ENCODE assay signal across 9 mouse cellular contexts in the genomic region with DNA sequence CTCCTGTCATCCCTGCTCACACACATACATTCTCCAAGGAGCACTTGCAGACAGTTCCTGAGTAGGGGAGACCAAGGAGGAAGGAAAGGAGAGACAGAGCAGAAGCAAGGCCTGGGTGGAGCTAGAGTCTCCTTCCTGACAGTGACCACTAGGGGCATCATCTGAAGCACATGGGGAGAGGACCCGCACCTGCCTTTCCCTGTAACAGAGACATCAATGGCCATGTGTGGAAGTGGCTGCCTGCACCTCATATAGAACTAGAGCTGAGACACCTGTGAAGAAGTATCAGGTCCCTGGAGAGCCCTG.
A peak's percentile ranks its signal among the peaks of the same experiment; 100 is the strongest.
DNase-seq lines count a peak whose midpoint lies in the region; ATAC-seq and TF ChIP-seq lines count a peak whose summit lies in the region.
"Had no signal": no experiment of that assay in that cellular context is flagged by ENCODE, and none has a peak within 500 bp of the region (broad histone marks: within the 10 kb centered on the region; RNA-seq: fewer than 3 reads in every experiment).

No protein-coding gene starts in this region.

- H3K9ac ChIP-seq in hindbrain, embryonic 11.5 days (ENCODE audit: low read depth, low read length) = no peak overlapping the region
- H3K9ac ChIP-seq in hindbrain, embryonic 12.5 days = no peak overlapping the region

- no peaks in the 10 kb centered on the region for H3K36me3 ChIP-seq in hindbrain, embryonic 11.5 days (ENCODE audit: control insufficient read depth, insufficient read depth, low read length)
- H3K36me3 ChIP-seq in hindbrain, embryonic 12.5 days = no peaks in the 10 kb centered on the region
- peaks cover 29% of the 10 kb centered on the region; the same call in 1 of the 2 replicates for H3K36me3 ChIP-seq in E14TG2a.4 (ENCODE audit: insufficient read depth, low read length)

- WGBS in hindbrain, embryonic 11.5 days = 36% methylated on average over 1 of the region's 1 CpGs
- 35% methylated on average over 1 of the region's 1 CpGs for WGBS in hindbrain, embryonic 12.5 days

- H3K27ac ChIP-seq in hindbrain, embryonic 11.5 days (ENCODE audit: low read depth, low read length) = no peak overlapping the region
- no peak overlapping the region for H3K27ac ChIP-seq in hindbrain, embryonic 12.5 days

- no peaks in the 10 kb centered on the region for H3K4me1 ChIP-seq in hindbrain, embryonic 11.5 days (replicated peaks; ENCODE audit: control insufficient read depth, insufficient read depth, low read length)
- H3K4me1 ChIP-seq in hindbrain, embryonic 12.5 days = no peaks in the 10 kb centered on the region; the same call in 1 of the 2 replicates
- H3K4me1 ChIP-seq in E14TG2a.4 (replicated peaks; ENCODE audit: low read depth, low read length) = peaks cover 19% of the 10 kb centered on the region

- ATAC-seq in hindbrain, embryonic 11.5 days (ENCODE audit: low FRiP score) = no peak
- no peak for ATAC-seq in hindbrain, embryonic 12.5 days (ENCODE audit: low FRiP score)
- ATAC-seq: forebrain, embryonic 16.5 days had no signal

- peak; percentile 44 for TF ChIP-seq CTCF in E14TG2a.4 (conservative IDR thresholded peaks at IDR 0.05; ENCODE audit: low read length)

- no peak overlapping the region for H3K4me2 ChIP-seq in hindbrain, embryonic 11.5 days (replicated peaks; ENCODE audit: low read depth, low read length)
- no peak overlapping the region for H3K4me2 ChIP-seq in hindbrain, embryonic 12.5 days (replicated peaks)

- no peak overlapping the region for H3K4me3 ChIP-seq in hindbrain, embryonic 11.5 days (ENCODE audit: low read depth, low read length)
- H3K4me3 ChIP-seq in hindbrain, embryonic 12.5 days = no peak overlapping the region
- no peak overlapping the region for H3K4me3 ChIP-seq in E14TG2a.4 (replicated peaks; ENCODE audit: low read length)

- DNase-seq in hindbrain, embryonic 11.5 days (ENCODE audit: low spot score) = peak; percentile 16
- peak; percentile 34 for DNase-seq in embryo, embryonic 10.5 days (ENCODE audit: low spot score)
- peak; percentile 21 for DNase-seq in mesoderm, embryonic 11.5 days (ENCODE audit: low read depth, low spot score)
- no peak for DNase-seq in urinary bladder, postnatal 14 days (ENCODE audit: low spot score)
- DNase-seq in ovary, adult 18-20 months (ENCODE audit: low spot score) = no peak
- DNase-seq in layer of hippocampus, adult 11-12 months (ENCODE audit: low spot score) = no peak

- no peaks in the 10 kb centered on the region for H3K9me3 ChIP-seq in hindbrain, embryonic 11.5 days (ENCODE audit: control insufficient read depth, low read length)
- no peaks in the 10 kb centered on the region for H3K9me3 ChIP-seq in hindbrain, embryonic 12.5 days (replicated peaks)
- peaks cover 3% of the 10 kb centered on the region; the same call in 1 of the 2 replicates for H3K9me3 ChIP-seq in E14TG2a.4 (ENCODE audit: low read length)

- no peaks in the 10 kb centered on the region for H3K27me3 ChIP-seq in hindbrain, embryonic 11.5 days (ENCODE audit: control insufficient read depth, insufficient read depth, low read length)
- H3K27me3 ChIP-seq in hindbrain, embryonic 12.5 days = no peaks in the 10 kb centered on the region
- no peaks in the 10 kb centered on the region for H3K27me3 ChIP-seq in E14TG2a.4 (ENCODE audit: insufficient read depth, low read length)

Comparison
In these comparisons a context has a peak if more than half of its experiments do, and no peak if none do; other contexts are left out.
1. DNase-seq: peak in hindbrain, embryonic 11.5 days (single experiment), embryo, embryonic 10.5 days (single experiment) and mesoderm, embryonic 11.5 days (single experiment); none in urinary bladder, postnatal 14 days (single experiment), ovary, adult 18-20 months (single experiment) and layer of hippocampus, adult 11-12 months (single experiment).